In the genomic region with DNA sequence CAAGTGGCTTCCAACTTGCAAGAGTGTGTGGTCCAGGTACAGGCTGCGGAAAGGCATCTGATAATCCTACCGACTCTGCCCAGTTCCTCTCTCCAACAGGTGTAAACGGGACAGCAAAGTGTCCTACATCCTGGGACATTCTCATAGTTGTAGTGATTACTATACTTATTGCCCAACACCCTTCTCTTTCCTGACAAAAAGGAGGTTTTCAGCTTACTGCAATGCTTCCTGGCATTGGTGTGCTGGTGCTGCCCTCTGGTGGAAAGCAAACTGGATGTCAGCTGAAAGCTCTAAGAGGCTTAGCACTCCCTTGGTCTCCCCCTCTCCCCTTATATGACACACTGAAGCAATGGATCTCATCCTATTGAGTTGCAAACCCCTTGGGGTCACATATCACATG, we compare ENCODE assay signal across 8 mouse cellular contexts. TPM values are rescaled to one million over a fixed set of nuclear protein-coding genes. Genes with fewer than 3 reads are reported as not detected.
DNase-seq lines count a peak whose midpoint lies in the region; ATAC-seq and TF ChIP-seq lines count a peak whose summit lies in the region.

No protein-coding gene starts in this region.

- H3K4me3 ChIP-seq in liver, embryonic 14.5 days (ENCODE audit: insufficient read depth in 1 of 2, low read depth in 2 of 2, low read length in 2 of 2): no peak overlapping the region
- H3K4me3 ChIP-seq in neural tube, embryonic 11.5 days (ENCODE audit: low read depth, low read length): no peak overlapping the region
- H3K4me3 ChIP-seq in thymus, adult 2 months (ENCODE audit: control insufficient read depth, insufficient read depth, low read length): no peak overlapping the region

- TF ChIP-seq CTCF in liver, embryonic 14.5 days (IDR thresholded peaks at IDR 0.05; ENCODE audit: low read depth): peak; percentile 73
- no peak for TF ChIP-seq CTCF in thymus, adult 2 months (IDR thresholded peaks at IDR 0.05; ENCODE audit: borderline replicate concordance, control insufficient read depth, extremely low read depth, insufficient read depth, low read length, poor library complexity)

- no peaks in the 10 kb centered on the region for H3K9me3 ChIP-seq in liver, embryonic 14.5 days (ENCODE audit: control insufficient read depth, low read length)
- no peaks in the 10 kb centered on the region for H3K9me3 ChIP-seq in neural tube, embryonic 11.5 days (ENCODE audit: control insufficient read depth, low read length)

- 0 out of 4 replicates have a peak, but pooled peaks cover 0 to 2% of the 10 kb centered on the region in 2 experiments for H3K4me1 ChIP-seq in liver, embryonic 14.5 days (replicated peaks; ENCODE audit: control insufficient read depth in 2 of 2, insufficient read depth in 2 of 2, low read length in 1 of 2)
- H3K4me1 ChIP-seq in neural tube, embryonic 11.5 days (ENCODE audit: control insufficient read depth, insufficient read depth, low read length): no peaks in the 10 kb centered on the region
- H3K4me1 ChIP-seq in thymus, adult 2 months (replicated peaks; ENCODE audit: control insufficient read depth, insufficient read depth, low read length): no peaks in the 10 kb centered on the region

- no peaks in the 10 kb centered on the region for H3K27me3 ChIP-seq in liver, embryonic 14.5 days (ENCODE audit: control insufficient read depth, insufficient read depth, low read length)
- no peaks in the 10 kb centered on the region for H3K27me3 ChIP-seq in neural tube, embryonic 11.5 days (ENCODE audit: control insufficient read depth, insufficient read depth, low read length)
- H3K27me3 ChIP-seq in thymus, adult 2 months (ENCODE audit: control insufficient read depth, insufficient read depth, low read length): no peaks in the 10 kb centered on the region

- no peak overlapping the region for H3K27ac ChIP-seq in liver, embryonic 14.5 days
- H3K27ac ChIP-seq in neural tube, embryonic 11.5 days (ENCODE audit: low read depth, low read length): no peak overlapping the region
- no peak overlapping the region for H3K27ac ChIP-seq in thymus, adult 2 months (ENCODE audit: control insufficient read depth, insufficient read depth, low read length)

- 50% methylated on average over 3 of the region's 3 CpGs for WGBS in liver, embryonic 14.5 days (ENCODE audit: insufficient replicate concordance)
- WGBS in neural tube, embryonic 11.5 days: 70% methylated on average over 3 of the region's 3 CpGs
- WGBS in thymus, adult 2 months: 60% methylated on average over 3 of the region's 3 CpGs

- no peaks in the 10 kb centered on the region for H3K36me3 ChIP-seq in liver, embryonic 14.5 days (replicated peaks; ENCODE audit: control insufficient read depth, insufficient read depth, low read depth)
- no peaks in the 10 kb centered on the region for H3K36me3 ChIP-seq in neural tube, embryonic 11.5 days (ENCODE audit: control insufficient read depth, insufficient read depth, low read length)
- H3K36me3 ChIP-seq in thymus, adult 2 months (ENCODE audit: control insufficient read depth, insufficient read depth, low read length): no peaks in the 10 kb centered on the region; the same call in 1 of the 2 replicates

- no peak overlapping the region for H3K4me2 ChIP-seq in liver, embryonic 14.5 days (ENCODE audit: low read depth)
- H3K4me2 ChIP-seq in neural tube, embryonic 11.5 days (ENCODE audit: low read depth): no peak overlapping the region

- TF ChIP-seq EP300 in liver, embryonic 14.5 days (IDR thresholded peaks at IDR 0.05; ENCODE audit: low read depth): no peak

- TF ChIP-seq POLR2A in thymus, adult 2 months (IDR thresholded peaks at IDR 0.05; ENCODE audit: control insufficient read depth, extremely low read depth, insufficient read depth, low read length, poor library complexity): no peak

- DNase-seq in 416B (ENCODE audit: low read depth) (peak; percentile 71), MEL-GATA-1-ER (ENCODE audit: extremely low read depth, low read depth) (peak; percentile 67)
- DNase-seq in cerebellum, postnatal 25 days: peak; percentile 45 to 71
- DNase-seq in kidney, postnatal 10 days: peak; percentile 73
- DNase-seq in liver, embryonic 14.5 days (ENCODE audit: low read depth in 3 of 3, low spot score in 3 of 3): peak in 1 of 3 experiments; percentile 17
- DNase-seq in neural tube, embryonic 11.5 days (ENCODE audit: low spot score): peak; percentile 47
- peak; percentile 49 for DNase-seq in thymus, adult 2 months

- H3K9ac ChIP-seq in liver, embryonic 14.5 days (replicated peaks): no peak overlapping the region
- no peak overlapping the region for H3K9ac ChIP-seq in neural tube, embryonic 11.5 days (ENCODE audit: low read length)

- ATAC-seq in granulocyte monocyte progenitor cell, adult 5-6 weeks (replicated peaks; ENCODE audit: poor library complexity, severe bottlenecking): peak; percentile 90
- peak; percentile 45; the same call in 1 of the 2 replicates for ATAC-seq in liver, embryonic 14.5 days (ENCODE audit: insufficient read depth)
- ATAC-seq in neural tube, embryonic 11.5 days (ENCODE audit: insufficient read depth, low FRiP score, low TSS enrichment): no peak

RNA-seq across cellular contexts. Expression of a gene that starts 21.6 kb away (rescaled TPM):
- total RNA-seq in granulocyte monocyte progenitor cell, adult 5-6 weeks (2014; fragmentation: Nextera tagmentation): 97.9 and 111 TPM in 2 replicates
- total RNA-seq in granulocyte monocyte progenitor cell, adult 5-6 weeks (2017): 187 and 192 TPM in 2 replicates
- polyA plus RNA-seq in liver, embryonic 14.5 days (2012; rRNA removed): 21.2 and 34.8 TPM in 2 replicates
- polyA plus RNA-seq in liver, embryonic 14.5 days (2014; fragmentation: Nextera tagmentation; extraction: Ambion mirVana): 51.2 and 53.4 TPM in 2 replicates
- polyA plus RNA-seq in neural tube, embryonic 11.5 days (2014; fragmentation: Nextera tagmentation; extraction: Ambion mirVana): 110 and 113 TPM in 2 replicates
- 77.3 and 82.8 TPM in 2 replicates for polyA plus RNA-seq in thymus, adult 2 months (2012; rRNA removed)
